Mouse (Mus musculus): ENCODE data around the gene Cpne5. TPM values are rescaled to one million over a fixed set of nuclear protein-coding genes. Genes with fewer than 3 reads are reported as not detected.

Gene Cpne5
- not detected for polyA plus RNA-seq (2014; fragmentation: Illumina TruSeq; extraction: RNeasy Lipid Tissue Mini Kit (QIAGEN cat#74804); ENCODE audit: low read depth, low replicate concordance)

DNA sequence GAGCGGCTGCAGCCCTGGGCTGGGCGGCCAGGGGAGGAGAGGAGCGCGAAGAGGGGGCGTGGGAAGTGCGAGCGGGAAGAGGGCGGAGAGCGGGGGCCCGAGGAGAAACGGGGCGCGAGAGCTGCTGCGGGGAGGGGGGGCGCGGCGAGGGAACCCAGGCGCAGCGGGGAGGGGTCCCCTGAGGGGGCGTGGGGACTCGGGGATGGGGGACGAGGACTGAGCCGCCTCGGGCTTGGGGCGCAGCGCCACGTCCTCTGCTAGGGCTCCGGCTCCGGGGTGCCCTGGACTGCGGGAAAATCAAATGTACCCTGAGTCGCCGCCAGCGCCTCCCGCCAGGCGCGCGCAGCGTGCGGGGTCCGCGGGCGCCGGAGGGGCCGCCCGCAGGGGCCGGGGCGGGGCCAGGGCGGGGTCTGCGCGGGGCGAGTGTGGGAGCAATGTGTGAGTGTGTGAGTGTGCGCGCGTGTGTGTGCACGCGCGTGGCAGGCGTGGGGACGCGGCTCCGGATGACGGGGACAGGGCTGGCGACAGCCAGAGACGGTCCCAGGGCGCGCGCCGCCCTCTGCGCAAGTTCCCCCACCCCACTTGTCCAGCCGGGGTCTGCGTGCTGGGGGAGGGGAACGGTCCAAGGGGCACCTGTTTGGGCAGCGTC, at the start of gene Cpne5:
Gene Cpne5 (minus strand): TSS at position 396 of the 649 bp plus-strand sequence.

DNA sequence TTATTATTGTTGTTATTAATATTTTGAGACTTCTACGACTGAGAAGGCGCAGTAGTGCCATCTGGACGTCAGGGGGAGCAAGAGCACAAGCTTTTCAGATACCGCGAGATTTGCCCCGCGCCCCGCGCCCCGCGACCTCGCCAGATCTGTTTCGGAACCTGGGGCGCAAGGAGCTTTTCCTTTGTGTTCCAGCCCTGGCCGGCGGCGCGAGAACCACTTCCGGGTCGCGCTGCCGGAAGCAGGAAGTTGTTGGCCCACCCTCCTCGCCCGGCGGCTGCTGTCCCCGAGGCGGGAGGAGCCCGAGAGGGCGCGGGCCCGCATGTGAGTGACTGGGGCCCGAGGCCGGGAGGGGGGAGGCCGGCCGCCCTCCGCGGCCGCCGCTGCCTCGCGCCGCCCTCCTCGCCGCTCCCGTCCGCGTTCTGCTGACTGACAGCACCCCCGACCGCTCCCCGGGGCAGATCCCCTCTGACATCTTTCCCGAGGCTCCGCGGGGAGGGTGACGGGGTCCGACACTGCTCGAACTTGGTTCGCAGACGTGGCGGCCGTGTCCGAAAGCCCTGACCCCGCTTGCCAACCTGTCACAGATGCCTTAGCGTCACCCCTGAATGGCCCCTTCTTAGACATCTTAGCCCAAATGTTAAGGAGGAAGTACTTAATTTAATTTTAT, 30.8 kb upstream of the Cpne5 start, which contains the start of gene BC004004:
Gene BC004004 (plus strand): TSS at position 107 of the 667 bp plus-strand sequence.

DNA sequence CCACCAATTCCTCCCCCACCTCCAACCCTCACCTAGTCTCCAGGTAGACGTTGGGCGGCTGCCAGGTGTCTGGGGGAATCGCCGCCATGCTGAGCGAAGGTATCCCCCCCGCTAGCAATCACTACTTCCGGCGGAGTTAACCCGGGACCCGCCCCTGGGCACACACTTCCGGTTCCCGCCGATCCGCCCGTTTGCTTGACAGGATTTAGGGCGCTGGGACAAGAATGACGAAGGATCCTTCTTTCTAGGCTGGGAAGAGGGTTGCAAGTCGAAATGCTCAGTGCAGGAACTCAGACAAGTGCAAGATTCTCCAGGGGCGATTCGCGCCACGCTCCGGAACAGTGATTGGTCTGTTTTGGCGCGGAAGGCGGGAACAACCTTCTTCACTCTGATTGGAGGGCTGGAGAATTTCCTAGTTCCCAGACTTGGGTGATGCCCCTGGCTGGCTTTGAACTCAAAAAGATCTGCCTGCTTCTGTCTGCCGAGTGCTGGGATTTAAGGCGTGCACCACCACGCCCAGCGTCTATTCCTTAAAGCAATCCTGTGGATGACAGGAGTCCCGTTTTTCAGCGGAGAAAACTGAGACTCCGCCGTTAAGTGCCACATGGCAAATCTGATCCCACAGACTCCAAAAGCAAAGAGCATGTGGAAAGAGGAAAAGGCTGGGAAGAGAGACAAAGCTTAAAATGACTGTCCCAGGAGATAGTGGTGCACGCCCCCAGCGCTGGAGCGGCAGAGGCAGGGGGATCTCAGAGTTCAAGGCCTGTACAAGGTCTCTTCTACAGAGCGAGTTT, 26.1 kb upstream of the Cpne5 start, which contains the start of gene Ppil1:
Gene Ppil1 (minus strand): TSS at position 347 of the 794 bp plus-strand sequence.

DNA sequence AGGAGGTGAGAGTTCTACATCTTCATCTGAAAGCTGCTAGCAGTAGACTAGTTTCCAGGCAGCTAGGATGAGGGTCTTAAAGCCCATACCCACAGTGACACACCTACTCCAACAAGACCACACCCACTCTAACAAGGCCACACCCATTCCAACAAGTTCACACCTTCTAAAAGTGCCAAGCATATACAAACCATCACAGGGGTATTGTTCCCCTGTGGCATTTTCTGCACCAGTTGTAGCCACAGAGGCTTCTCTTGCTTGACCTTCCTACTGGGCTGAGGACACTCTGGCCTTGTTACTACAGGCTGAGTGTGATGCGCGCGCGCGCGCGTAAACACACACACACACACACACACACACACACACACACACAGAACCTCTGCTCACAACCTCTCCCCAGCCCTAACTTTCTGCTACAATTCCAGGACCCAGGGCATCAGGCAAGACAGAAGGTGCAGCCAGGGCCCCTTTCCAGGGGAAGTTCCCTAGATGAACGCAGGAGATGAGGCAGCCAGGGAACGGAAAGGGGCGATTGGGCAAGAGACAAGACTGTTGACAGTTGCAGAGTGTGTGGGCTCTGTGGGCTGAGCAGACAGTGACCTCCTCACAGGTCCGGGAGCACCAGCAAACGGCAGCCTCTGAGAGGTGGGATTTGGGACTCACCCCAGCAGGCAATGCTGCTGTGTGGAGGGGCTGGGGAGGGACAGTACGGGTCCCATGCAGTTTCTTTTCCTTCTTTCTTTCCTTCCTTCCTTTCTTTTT, 124.2 kb downstream of the Cpne5 start, which contains the start of gene Rab44:
Gene Rab44 (plus strand): TSS at position 555 of the 762 bp plus-strand sequence.

Other genes with a start within 250 kb of the Cpne5 start
- gene Stk38, start 230.2 kb downstream of the Cpne5 start, polyA plus RNA-seq (2014; fragmentation: Illumina TruSeq; extraction: RNeasy Lipid Tissue Mini Kit (QIAGEN cat#74804); ENCODE audit: low read depth, low replicate concordance), result 206 TPM
- gene Srsf3, start 205.5 kb downstream of the Cpne5 start, polyA plus RNA-seq (2014; fragmentation: Illumina TruSeq; extraction: RNeasy Lipid Tissue Mini Kit (QIAGEN cat#74804); ENCODE audit: low read depth, low replicate concordance), result 525 TPM
- gene Cdkn1a, start 147.2 kb downstream of the Cpne5 start, polyA plus RNA-seq (2014; fragmentation: Illumina TruSeq; extraction: RNeasy Lipid Tissue Mini Kit (QIAGEN cat#74804); ENCODE audit: low read depth, low replicate concordance), result 148 TPM
- not detected for gene Rab44, start 124.0 kb downstream of the Cpne5 start, polyA plus RNA-seq (2014; fragmentation: Illumina TruSeq; extraction: RNeasy Lipid Tissue Mini Kit (QIAGEN cat#74804); ENCODE audit: low read depth, low replicate concordance)
- gene Ppil1, start 26.0 kb upstream of the Cpne5 start, polyA plus RNA-seq (2014; fragmentation: Illumina TruSeq; extraction: RNeasy Lipid Tissue Mini Kit (QIAGEN cat#74804); ENCODE audit: low read depth, low replicate concordance), result 14.9 TPM
- gene BC004004, start 30.6 kb upstream of the Cpne5 start, polyA plus RNA-seq (2014; fragmentation: Illumina TruSeq; extraction: RNeasy Lipid Tissue Mini Kit (QIAGEN cat#74804); ENCODE audit: low read depth, low replicate concordance), result 76.9 TPM
- gene Pi16, start 79.5 kb upstream of the Cpne5 start, polyA plus RNA-seq (2014; fragmentation: Illumina TruSeq; extraction: RNeasy Lipid Tissue Mini Kit (QIAGEN cat#74804); ENCODE audit: low read depth, low replicate concordance), result not detected
- gene Mtch1, start 109.8 kb upstream of the Cpne5 start, polyA plus RNA-seq (2014; fragmentation: Illumina TruSeq; extraction: RNeasy Lipid Tissue Mini Kit (QIAGEN cat#74804); ENCODE audit: low read depth, low replicate concordance), result 10.2 TPM
- gene Fgd2, start 122.7 kb upstream of the Cpne5 start, polyA plus RNA-seq (2014; fragmentation: Illumina TruSeq; extraction: RNeasy Lipid Tissue Mini Kit (QIAGEN cat#74804); ENCODE audit: low read depth, low replicate concordance), result 1.1 TPM

Data from sigmoid colon, adult 10 weeks (tissue).